Mouse (Mus musculus): ENCODE measurements at regions not wholly inside any gene's neighbourhood (a gene's known extent, or its start where the extent isn't known, plus 50 kb on each side); places are given as distances from the start of the nearest gene placed in this dataset.

DNA sequence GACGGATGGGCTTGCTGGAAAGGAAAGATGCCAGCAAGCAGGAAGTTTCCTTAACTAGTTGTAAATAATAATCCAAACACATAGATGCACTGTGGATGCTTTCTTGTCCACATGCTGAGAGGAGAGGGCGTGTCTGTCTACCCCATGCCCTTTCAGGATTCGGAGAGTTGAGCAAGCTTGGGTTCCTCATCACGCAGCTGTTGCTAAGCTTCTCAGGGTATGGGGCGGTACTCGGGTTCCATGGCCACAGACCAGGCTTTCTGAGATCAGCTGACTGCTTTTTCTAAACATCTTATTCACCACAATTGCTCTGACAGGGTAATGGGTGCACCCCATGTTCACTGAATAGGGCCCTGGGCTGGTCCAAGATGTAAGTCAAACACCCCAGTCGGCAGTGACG is 310.2 kb upstream of the Jarid2 start:
- TF ChIP-seq CTCF (IDR thresholded peaks at IDR 0.05; ENCODE audit: control insufficient read depth, insufficient read depth, low read length) (no peak), POLR2A (IDR thresholded peaks at IDR 0.05; ENCODE audit: borderline replicate concordance, control insufficient read depth, low read depth, low read length) (no peak)

All from bone marrow, adult 2 months (tissue).